Mouse (Mus musculus): ENCODE data around the gene Yif1a.
A peak's percentile ranks its signal among the peaks of the same experiment; 100 is the strongest.

Yif1a gene

GRCm38 (mm10) chr19:5087884-5088728, at the start of gene Yif1a:
Gene Yif1a (plus strand): TSS chr19:5088538.
- peak; percentile 93 to 97 for DNase-seq (ENCODE audit: low spot score in 2 of 2)

- peak; percentile 86 to 90 for DNase-seq (ENCODE audit: low spot score in 2 of 2)
Measured at GRCm38 (mm10) chr19:5038709-5039156, 49.6 kb upstream of the Yif1a start, which contains the start of the genes B4gat1 and AC124502.3. Gene B4gat1 (plus strand): TSS chr19:5038826. Gene AC124502.3 (plus strand): TSS chr19:5038891.

GRCm38 (mm10) chr19:5039301-5040114, 48.8 kb upstream of the Yif1a start:
- DNase-seq (ENCODE audit: low spot score in 2 of 2) = no peak

- DNase-seq (ENCODE audit: low spot score in 2 of 2) = peak; percentile 86 to 92
Measured at GRCm38 (mm10) chr19:5040862-5041523, 47.3 kb upstream of the Yif1a start, which contains the start of gene Brms1. Gene Brms1 (plus strand): TSS chr19:5041354.

GRCm38 (mm10) chr19:5041588-5041987, 46.8 kb upstream of the Yif1a start:
- DNase-seq (ENCODE audit: low spot score in 2 of 2) = no peak

GRCm38 (mm10) chr19:5045531-5045930, 42.8 kb upstream of the Yif1a start:
- no peak for DNase-seq (ENCODE audit: low spot score in 2 of 2)

- no peak for DNase-seq (ENCODE audit: low spot score in 2 of 2)
Measured at GRCm38 (mm10) chr19:5048138-5049056, 39.9 kb upstream of the Yif1a start.

GRCm38 (mm10) chr19:5049325-5049724, 39.0 kb upstream of the Yif1a start:
- DNase-seq (ENCODE audit: low spot score in 2 of 2) = no peak

- peak; percentile 54 to 78 for DNase-seq (ENCODE audit: low spot score in 2 of 2)
Measured at GRCm38 (mm10) chr19:5050047-5050905, 38.1 kb upstream of the Yif1a start, which contains the start of gene Rin1. Gene Rin1 (plus strand): TSS chr19:5050481.

- peak in 1 of 2 experiments; percentile 23 for DNase-seq (ENCODE audit: low spot score in 2 of 2)
Measured at GRCm38 (mm10) chr19:5051031-5051430, 37.3 kb upstream of the Yif1a start.

- peak in 1 of 2 experiments; percentile 6 for DNase-seq (ENCODE audit: low spot score in 2 of 2)
Measured at GRCm38 (mm10) chr19:5051515-5051914, 36.8 kb upstream of the Yif1a start.

- DNase-seq (ENCODE audit: low spot score in 2 of 2) = no peak
Measured at GRCm38 (mm10) chr19:5052166-5052822, 36.0 kb upstream of the Yif1a start.

- DNase-seq (ENCODE audit: low spot score in 2 of 2) = no peak
Measured at GRCm38 (mm10) chr19:5052853-5053252, 35.5 kb upstream of the Yif1a start.

- no peak for DNase-seq (ENCODE audit: low spot score in 2 of 2)
Measured at GRCm38 (mm10) chr19:5053909-5054308, 34.4 kb upstream of the Yif1a start.

GRCm38 (mm10) chr19:5056251-5056650, 32.1 kb upstream of the Yif1a start:
- DNase-seq (ENCODE audit: low spot score in 2 of 2) = no peak

- DNase-seq (ENCODE audit: low spot score in 2 of 2) = no peak
Measured at GRCm38 (mm10) chr19:5057876-5058775, 30.2 kb upstream of the Yif1a start.

- DNase-seq (ENCODE audit: low spot score in 2 of 2) = no peak
Measured at GRCm38 (mm10) chr19:5058801-5059771, 29.3 kb upstream of the Yif1a start.

Data from frontal cortex, postnatal 10 days (tissue).